Mouse (Mus musculus): ENCODE results near the gene Cox10. TPM values are rescaled to one million over a fixed set of nuclear protein-coding genes. Genes with fewer than 3 reads are reported as not detected.
A peak's percentile ranks its signal among the peaks of the same experiment; 100 is the strongest.

Cox10 gene
- polyA plus RNA-seq, 1 experiment from 2014 or later, result 42.7 TPM

DNA sequence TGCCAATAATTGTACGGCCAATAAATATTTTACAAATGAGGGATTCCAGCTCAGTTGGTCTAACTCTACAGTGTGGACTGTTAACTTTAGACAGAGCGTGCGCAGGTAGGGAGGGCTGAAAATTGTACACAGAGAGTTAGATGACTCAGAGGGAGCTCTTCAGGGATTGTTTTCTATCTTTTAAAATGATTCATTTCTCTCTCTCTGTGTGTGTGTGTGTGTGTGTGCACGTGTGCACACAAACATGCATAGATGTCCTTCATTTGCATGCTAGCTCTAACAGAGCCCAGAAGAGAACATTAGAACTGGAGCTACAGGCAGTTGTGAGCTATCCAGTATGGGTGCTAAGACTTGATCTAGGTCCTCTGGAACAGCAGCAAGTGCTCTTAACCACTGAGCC is 17.0 kb downstream of the Cox10 start:
- 90% methylated on average over 4 of the region's 4 CpGs for WGBS
- Histone ChIP-seq H3K27me3 (ENCODE audit: control insufficient read depth, insufficient read depth, low read length) (no peaks in the 10 kb centered on the region), H3K4me1 (ENCODE audit: control insufficient read depth, insufficient read depth, low read length) (no peaks in the 10 kb centered on the region), H3K36me3 (ENCODE audit: control insufficient read depth, insufficient read depth) (peaks cover 17% of the 10 kb centered on the region), H3K4me2 (ENCODE audit: low read depth, low read length) (no peak overlapping the region), H3K9ac (ENCODE audit: low read length) (no peak overlapping the region), H3K9me3 (replicated peaks; ENCODE audit: control insufficient read depth, low read length) (no peaks in the 10 kb centered on the region), H3K27ac (ENCODE audit: low read length) (no peak overlapping the region), H3K4me3 (ENCODE audit: low read length) (no peak overlapping the region)
- no peak for ATAC-seq (replicated peaks; ENCODE audit: extremely low read depth, insufficient read depth, low FRiP score)

DNA sequence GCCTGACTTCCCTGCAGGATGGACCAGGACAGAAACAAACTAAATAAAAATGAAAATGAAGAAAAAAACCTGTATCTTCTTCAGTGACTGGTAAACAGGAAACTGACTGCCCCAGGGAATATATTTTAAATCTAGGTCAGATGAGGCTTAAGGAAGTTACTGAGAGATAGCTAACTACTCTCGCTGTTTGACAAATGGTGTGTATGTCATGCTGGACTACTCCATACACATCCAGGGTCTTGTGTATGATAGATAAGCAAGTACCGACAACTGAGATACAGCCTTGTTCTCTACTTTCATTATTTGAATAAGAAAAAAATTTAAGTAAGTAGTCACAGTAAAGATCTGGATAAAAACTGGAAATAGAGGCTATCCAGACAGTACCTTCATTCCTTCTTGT is 20.0 kb downstream of the Cox10 start:
- WGBS, result 73% methylated on average over 2 of the region's 2 CpGs
- Histone ChIP-seq H3K9me3 (replicated peaks; ENCODE audit: control insufficient read depth, low read length) (no peaks in the 10 kb centered on the region), H3K27ac (ENCODE audit: low read length) (no peak overlapping the region), H3K4me1 (ENCODE audit: control insufficient read depth, insufficient read depth, low read length) (0 out of 2 replicates have a peak, but pooled peaks cover 5% of the 10 kb centered on the region), H3K36me3 (ENCODE audit: control insufficient read depth, insufficient read depth) (peaks cover 15% of the 10 kb centered on the region), H3K27me3 (ENCODE audit: control insufficient read depth, insufficient read depth, low read length) (no peaks in the 10 kb centered on the region), H3K4me2 (ENCODE audit: low read depth, low read length) (no peak overlapping the region), H3K4me3 (ENCODE audit: low read length) (no peak overlapping the region), H3K9ac (ENCODE audit: low read length) (no peak overlapping the region)
- no peak for ATAC-seq (replicated peaks; ENCODE audit: extremely low read depth, insufficient read depth, low FRiP score)

DNA sequence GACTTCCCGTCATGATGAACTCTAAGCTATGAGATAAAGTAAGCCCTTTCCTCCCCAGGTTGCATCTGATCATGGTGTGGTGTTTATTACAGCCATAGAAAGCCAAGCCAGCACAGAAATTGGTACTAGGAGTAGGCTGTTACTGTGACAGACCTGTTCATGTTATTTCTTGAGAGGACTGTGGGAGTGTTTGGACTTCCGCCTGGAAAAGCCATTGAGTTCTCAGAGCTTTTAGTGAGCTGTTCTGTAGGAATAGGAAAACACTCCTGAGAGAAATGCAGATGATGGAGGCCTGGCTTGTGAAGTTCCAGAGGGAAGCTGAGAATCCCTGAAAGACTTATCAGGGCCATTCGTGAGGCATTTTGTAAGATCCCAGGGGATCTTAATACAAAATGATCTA is 20.8 kb downstream of the Cox10 start:
- 93% methylated on average over 3 of the region's 3 CpGs for WGBS
- H3K4me3 ChIP-seq (ENCODE audit: low read length), result no peak overlapping the region
- no peak overlapping the region for H3K9ac ChIP-seq (ENCODE audit: low read length)
- no peaks in the 10 kb centered on the region for H3K27me3 ChIP-seq (ENCODE audit: control insufficient read depth, insufficient read depth, low read length)
- 0 out of 2 replicates have a peak, but pooled peaks cover 5% of the 10 kb centered on the region for H3K4me1 ChIP-seq (ENCODE audit: control insufficient read depth, insufficient read depth, low read length)
- no peak overlapping the region for H3K27ac ChIP-seq (ENCODE audit: low read length)
- no peaks in the 10 kb centered on the region for H3K9me3 ChIP-seq (replicated peaks; ENCODE audit: control insufficient read depth, low read length)
- ATAC-seq (replicated peaks; ENCODE audit: extremely low read depth, insufficient read depth, low FRiP score), result no peak
- H3K4me2 ChIP-seq (ENCODE audit: low read depth, low read length), result no peak overlapping the region
- H3K36me3 ChIP-seq (ENCODE audit: control insufficient read depth, insufficient read depth), result peaks cover 15% of the 10 kb centered on the region

DNA sequence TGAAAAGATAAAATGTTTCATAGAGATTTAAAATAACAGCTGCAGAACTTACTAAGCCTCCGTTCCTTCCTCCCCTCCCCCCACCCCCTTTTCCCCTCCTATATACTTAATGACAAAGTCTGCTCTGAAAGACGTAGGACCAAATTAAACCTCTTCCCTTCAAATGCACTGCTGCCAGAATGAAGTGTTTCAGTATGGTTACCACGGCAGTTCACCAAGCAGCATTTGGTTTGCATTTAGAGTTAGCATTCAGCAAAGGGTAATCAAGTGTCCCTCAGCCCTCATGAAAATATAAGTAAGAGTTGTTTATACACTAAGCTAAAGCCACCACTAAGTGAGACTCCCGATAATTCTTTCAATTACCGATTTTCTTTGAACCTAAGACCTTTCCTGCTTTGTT is 25.9 kb downstream of the Cox10 start:
- peaks cover 19% of the 10 kb centered on the region for H3K4me1 ChIP-seq (ENCODE audit: control insufficient read depth, insufficient read depth, low read length)
- no peak for ATAC-seq (replicated peaks; ENCODE audit: extremely low read depth, insufficient read depth, low FRiP score)
- H3K4me3 ChIP-seq (ENCODE audit: low read length), result no peak overlapping the region
- no peak overlapping the region for H3K4me2 ChIP-seq (ENCODE audit: low read depth, low read length)
- WGBS, result 84% methylated on average over 5 of the region's 5 CpGs
- no peak overlapping the region for H3K9ac ChIP-seq (ENCODE audit: low read length)
- no peaks in the 10 kb centered on the region for H3K27me3 ChIP-seq (ENCODE audit: control insufficient read depth, insufficient read depth, low read length)
- no peaks in the 10 kb centered on the region for H3K9me3 ChIP-seq (replicated peaks; ENCODE audit: control insufficient read depth, low read length)
- peaks cover under 1% of the 10 kb centered on the region for H3K36me3 ChIP-seq (ENCODE audit: control insufficient read depth, insufficient read depth)
- no peak overlapping the region for H3K27ac ChIP-seq (ENCODE audit: low read length)

- Histone ChIP-seq H3K4me2 (ENCODE audit: low read depth, low read length) (peak overlapping the region; percentile 34), H3K4me3 (ENCODE audit: low read length) (no peak overlapping the region), H3K27me3 (ENCODE audit: control insufficient read depth, insufficient read depth, low read length) (no peaks in the 10 kb centered on the region), H3K36me3 (ENCODE audit: control insufficient read depth, insufficient read depth) (no peaks in the 10 kb centered on the region), H3K4me1 (ENCODE audit: control insufficient read depth, insufficient read depth, low read length) (peaks cover 19% of the 10 kb centered on the region), H3K9ac (ENCODE audit: low read length) (no peak overlapping the region), H3K9me3 (replicated peaks; ENCODE audit: control insufficient read depth, low read length) (no peaks in the 10 kb centered on the region), H3K27ac (ENCODE audit: low read length) (no peak overlapping the region)
- WGBS, result 31% methylated on average over 9 of the region's 9 CpGs
- ATAC-seq (replicated peaks; ENCODE audit: extremely low read depth, insufficient read depth, low FRiP score), result 0 out of 2 replicates have a peak, but pooled peaks have one; percentile 23
These were observed 27.9 kb downstream of the Cox10 start for GRCm38 (mm10) chr11:64051195-64051968.

- Histone ChIP-seq H3K4me2 (ENCODE audit: low read depth, low read length) (no peak overlapping the region), H3K36me3 (ENCODE audit: control insufficient read depth, insufficient read depth) (0 out of 2 replicates have a peak, but pooled peaks cover 11% of the 10 kb centered on the region), H3K4me3 (ENCODE audit: low read length) (no peak overlapping the region), H3K4me1 (ENCODE audit: control insufficient read depth, insufficient read depth, low read length) (peaks cover 14% of the 10 kb centered on the region), H3K9me3 (replicated peaks; ENCODE audit: control insufficient read depth, low read length) (no peaks in the 10 kb centered on the region), H3K27me3 (ENCODE audit: control insufficient read depth, insufficient read depth, low read length) (no peaks in the 10 kb centered on the region), H3K9ac (ENCODE audit: low read length) (no peak overlapping the region), H3K27ac (ENCODE audit: low read length) (no peak overlapping the region)
- WGBS, result 78% methylated on average over 13 of the region's 13 CpGs
- ATAC-seq (replicated peaks; ENCODE audit: extremely low read depth, insufficient read depth, low FRiP score), result no peak
These were observed 31.8 kb downstream of the Cox10 start for GRCm38 (mm10) chr11:64047432-64047831.

GRCm38 (mm10) chr11:64045041-64045440 is 34.2 kb downstream of the Cox10 start:
- Histone ChIP-seq H3K4me3 (ENCODE audit: low read length) (no peak overlapping the region), H3K4me2 (ENCODE audit: low read depth, low read length) (no peak overlapping the region), H3K36me3 (ENCODE audit: control insufficient read depth, insufficient read depth) (0 out of 2 replicates have a peak, but pooled peaks cover 11% of the 10 kb centered on the region), H3K27ac (ENCODE audit: low read length) (no peak overlapping the region), H3K4me1 (ENCODE audit: control insufficient read depth, insufficient read depth, low read length) (no peaks in the 10 kb centered on the region), H3K27me3 (ENCODE audit: control insufficient read depth, insufficient read depth, low read length) (no peaks in the 10 kb centered on the region), H3K9ac (ENCODE audit: low read length) (no peak overlapping the region), H3K9me3 (replicated peaks; ENCODE audit: control insufficient read depth, low read length) (no peaks in the 10 kb centered on the region)
- no peak for ATAC-seq (replicated peaks; ENCODE audit: extremely low read depth, insufficient read depth, low FRiP score)
- WGBS, result 92% methylated on average over 4 of the region's 4 CpGs

DNA sequence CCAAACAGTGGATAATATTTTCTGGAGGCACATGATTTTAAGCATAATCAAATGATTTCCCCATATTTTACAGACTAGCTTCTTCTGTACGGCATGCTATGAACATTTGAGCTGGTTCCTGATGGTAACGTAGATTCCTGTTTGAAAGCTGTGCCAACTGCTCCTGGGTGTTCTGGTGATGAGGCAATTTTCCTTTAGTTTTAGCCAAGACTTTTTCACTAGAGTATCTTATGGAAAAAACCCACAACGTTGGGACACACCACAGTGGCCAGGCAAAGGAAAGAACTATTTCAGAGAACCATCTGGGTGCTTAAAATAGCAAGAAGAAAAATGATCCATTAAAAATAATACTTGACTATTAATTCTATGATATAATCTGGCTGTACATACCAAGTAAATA is 35.2 kb downstream of the Cox10 start:
- Histone ChIP-seq H3K36me3 (ENCODE audit: control insufficient read depth, insufficient read depth) (0 out of 2 replicates have a peak, but pooled peaks cover 11% of the 10 kb centered on the region), H3K9me3 (replicated peaks; ENCODE audit: control insufficient read depth, low read length) (no peaks in the 10 kb centered on the region), H3K27me3 (ENCODE audit: control insufficient read depth, insufficient read depth, low read length) (no peaks in the 10 kb centered on the region), H3K4me1 (ENCODE audit: control insufficient read depth, insufficient read depth, low read length) (no peaks in the 10 kb centered on the region), H3K9ac (ENCODE audit: low read length) (no peak overlapping the region), H3K4me3 (ENCODE audit: low read length) (no peak overlapping the region), H3K4me2 (ENCODE audit: low read depth, low read length) (no peak overlapping the region), H3K27ac (ENCODE audit: low read length) (no peak overlapping the region)
- no peak for ATAC-seq (replicated peaks; ENCODE audit: extremely low read depth, insufficient read depth, low FRiP score)
- 83% methylated on average over 3 of the region's 3 CpGs for WGBS

DNA sequence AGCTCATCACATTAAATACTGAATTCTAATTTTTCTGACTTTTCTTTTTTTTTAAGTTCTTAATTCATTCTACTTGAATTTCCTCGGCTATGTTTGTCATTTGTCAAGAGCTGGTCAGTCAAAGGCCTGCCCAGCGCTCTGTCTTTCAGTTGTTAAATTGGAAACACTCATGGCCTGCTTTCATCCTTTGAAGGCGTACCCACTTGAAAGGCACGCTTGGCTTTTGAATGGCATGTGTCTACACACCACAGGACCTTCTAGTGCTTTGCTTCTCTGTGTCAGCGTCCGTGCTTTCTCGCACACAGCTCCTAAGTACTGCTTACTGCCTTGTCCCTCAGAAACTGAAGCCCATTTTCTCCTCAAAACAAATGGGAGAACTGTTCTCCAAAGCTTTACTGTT is 38.0 kb downstream of the Cox10 start:
- 0 out of 2 replicates have a peak, but pooled peaks cover 2% of the 10 kb centered on the region for H3K4me1 ChIP-seq (ENCODE audit: control insufficient read depth, insufficient read depth, low read length)
- no peaks in the 10 kb centered on the region for H3K9me3 ChIP-seq (replicated peaks; ENCODE audit: control insufficient read depth, low read length)
- no peak overlapping the region for H3K9ac ChIP-seq (ENCODE audit: low read length)
- H3K4me2 ChIP-seq (ENCODE audit: low read depth, low read length), result no peak overlapping the region
- H3K27ac ChIP-seq (ENCODE audit: low read length), result no peak overlapping the region
- H3K27me3 ChIP-seq (ENCODE audit: control insufficient read depth, insufficient read depth, low read length), result no peaks in the 10 kb centered on the region
- 50% methylated on average over 7 of the region's 7 CpGs for WGBS
- no peak overlapping the region for H3K4me3 ChIP-seq (ENCODE audit: low read length)
- ATAC-seq (replicated peaks; ENCODE audit: extremely low read depth, insufficient read depth, low FRiP score), result no peak
- H3K36me3 ChIP-seq (ENCODE audit: control insufficient read depth, insufficient read depth), result 0 out of 2 replicates have a peak, but pooled peaks cover 11% of the 10 kb centered on the region
